Mouse (Mus musculus) forebrain, embryonic 16.5 days (tissue): ENCODE measurements around the gene Tuba8. TPM values are rescaled to one million over a fixed set of nuclear protein-coding genes. Genes with fewer than 3 reads are reported as not detected.

Experiments used
- ATAC-seq: fragments of 200-750 bp; cut with Nextera tagmentation; 2 replicates; pipeline ENCODE4 v1.8.0; 2017; ENCODE audit warnings: mild to moderate bottlenecking, moderate library complexity
- H3K27ac ChIP-seq: fragments of 300-500 bp; sonication (generic); 2 replicates; pipeline ENCODE4 v1.5.1; 2014; ENCODE audit warnings: low read length, control low read depth
- H3K27me3 ChIP-seq: fragments of 300-500 bp; sonication (generic); replicated peaks from 2 replicates; pipeline ENCODE4 v1.6.1; 2014; ENCODE audit warnings: low read length; ENCODE audit not compliant: control insufficient read depth, insufficient read depth
- H3K36me3 ChIP-seq: fragments of 300-500 bp; sonication (generic); 2 replicates; pipeline ENCODE4 v1.6.1; 2014; ENCODE audit not compliant: control insufficient read depth, insufficient read depth
- H3K4me1 ChIP-seq: fragments of 300-500 bp; sonication (generic); replicated peaks from 2 replicates; pipeline ENCODE4 v1.6.1; 2014; ENCODE audit warnings: low read length; ENCODE audit not compliant: control insufficient read depth, insufficient read depth
- H3K4me2 ChIP-seq: fragments of 300-500 bp; sonication (generic); 2 replicates; pipeline ENCODE4 v1.6.1; 2014; ENCODE audit warnings: mild to moderate bottlenecking, low read length, control low read depth
- H3K4me3 ChIP-seq: fragments of 300-500 bp; sonication (generic); replicated peaks from 2 replicates; pipeline ENCODE4 v1.5.1; 2014; ENCODE audit warnings: mild to moderate bottlenecking, low read length, control low read depth
- H3K9ac ChIP-seq: fragments of 300-500 bp; sonication (generic); replicated peaks from 2 replicates; pipeline ENCODE4 v1.6.1; 2014; ENCODE audit warnings: low read depth, low read length, control low read depth
- H3K9me3 ChIP-seq: fragments of 300-500 bp; sonication (generic); 2 replicates; pipeline ENCODE4 v1.6.1; 2016; ENCODE audit warnings: low read length; ENCODE audit not compliant: control insufficient read depth
- WGBS: fragments of 180-500 bp; shearing (Covaris S2); extraction: QIAGEN DNeasy Blood & Tissue Kit; methylation state at CpG from one replicate; pipeline ENCODE4 v1.1.7; 2014; 5-methylcytosine and 5-hydroxymethylcytosine counted together
- polyA plus RNA-seq: library from polyadenylated mRNA; unstranded; fragments of >200 nt; fragmentation: Nextera tagmentation; extraction: Ambion mirVana; gene quantifications from 2 replicates; pipeline ENCODE4 v1.2.1, GENCODE M21; 2015

Gene Tuba8
- polyA plus RNA-seq, 1 experiment from 2014 or later: 0.35 TPM

DNA sequence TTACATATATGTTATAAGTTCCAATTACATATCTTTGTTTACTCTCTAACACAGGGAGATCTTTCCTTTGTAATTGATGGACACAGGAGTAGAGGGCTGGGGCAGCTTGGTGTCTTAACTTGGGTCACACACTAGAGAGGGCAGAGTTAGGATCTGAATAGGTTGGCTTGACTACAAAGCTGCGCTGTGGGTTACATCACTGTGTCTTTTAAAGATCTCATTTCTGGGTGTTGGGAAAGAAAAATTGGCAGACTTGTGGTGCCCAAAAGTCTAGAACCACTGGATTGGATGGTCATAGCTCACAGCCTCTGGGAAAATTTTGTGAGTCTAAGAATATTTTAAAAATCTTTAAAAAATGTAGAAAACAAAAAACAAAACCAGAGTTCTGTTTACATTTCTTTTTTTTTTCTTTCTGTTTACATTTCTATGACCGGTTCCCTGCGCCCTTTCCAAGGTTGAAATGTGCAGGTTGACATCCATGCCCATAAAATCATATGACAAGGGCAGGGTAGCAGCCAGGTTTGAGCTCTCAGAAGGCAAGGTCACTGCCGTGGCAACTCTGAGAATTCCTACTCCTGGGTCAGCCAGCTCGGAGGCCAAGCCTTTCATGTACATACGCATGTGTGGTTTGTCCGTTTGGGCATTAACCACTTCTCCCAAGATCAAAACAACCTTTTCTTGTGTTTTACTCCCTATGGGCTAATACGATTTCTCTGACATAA is 11.5 kb downstream of the Tuba8 start:
- H3K4me3 ChIP-seq: no peak overlapping the region
- no peak for ATAC-seq
- no peaks in the 10 kb centered on the region for H3K36me3 ChIP-seq
- no peak overlapping the region for H3K27ac ChIP-seq
- no peaks in the 10 kb centered on the region for H3K27me3 ChIP-seq
- no peak overlapping the region for H3K9ac ChIP-seq
- no peak overlapping the region for H3K4me2 ChIP-seq
- 89% methylated on average over 8 of the region's 8 CpGs for WGBS
- no peaks in the 10 kb centered on the region for H3K9me3 ChIP-seq
- H3K4me1 ChIP-seq: no peaks in the 10 kb centered on the region

DNA sequence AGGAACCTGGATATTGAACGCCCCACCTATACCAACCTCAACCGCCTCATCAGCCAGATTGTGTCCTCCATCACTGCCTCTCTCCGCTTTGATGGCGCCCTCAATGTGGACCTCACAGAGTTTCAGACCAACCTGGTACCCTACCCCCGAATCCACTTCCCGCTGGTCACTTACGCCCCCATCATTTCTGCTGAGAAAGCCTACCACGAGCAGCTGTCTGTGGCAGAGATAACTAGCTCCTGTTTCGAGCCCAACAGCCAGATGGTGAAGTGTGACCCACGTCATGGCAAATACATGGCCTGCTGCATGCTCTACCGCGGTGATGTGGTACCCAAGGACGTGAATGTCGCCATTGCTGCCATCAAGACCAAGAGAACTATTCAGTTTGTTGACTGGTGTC is 12.5 kb downstream of the Tuba8 start:
- Histone ChIP-seq H3K4me2 (no peak overlapping the region), H3K27ac (no peak overlapping the region), H3K9ac (no peak overlapping the region), H3K36me3 (no peaks in the 10 kb centered on the region), H3K4me1 (no peaks in the 10 kb centered on the region), H3K4me3 (no peak overlapping the region), H3K27me3 (no peaks in the 10 kb centered on the region), H3K9me3 (no peaks in the 10 kb centered on the region)
- no peak for ATAC-seq
- 94% methylated on average over 14 of the region's 14 CpGs for WGBS

DNA sequence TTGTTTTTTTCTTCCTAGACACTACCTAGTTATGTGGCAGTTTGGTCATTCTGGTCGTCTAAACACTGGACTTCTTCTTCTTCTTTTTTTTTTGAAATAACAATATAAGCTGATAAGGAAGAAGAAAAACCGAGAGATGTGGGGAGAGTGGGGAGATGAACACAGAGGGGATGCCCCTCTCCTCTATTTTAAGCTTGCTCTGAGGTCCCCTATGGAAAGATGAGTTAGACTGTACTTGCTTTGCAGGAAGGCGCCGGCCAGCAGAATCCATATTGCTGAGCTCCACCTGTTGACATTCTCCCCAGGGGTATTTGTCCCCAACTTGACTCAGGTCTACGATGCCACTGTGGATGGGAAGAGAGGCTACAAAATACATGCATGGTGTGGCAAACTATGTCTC is 13.6 kb downstream of the Tuba8 start:
- 75% methylated on average over 5 of the region's 5 CpGs for WGBS
- no peak overlapping the region for H3K4me3 ChIP-seq
- ATAC-seq: no peak

DNA sequence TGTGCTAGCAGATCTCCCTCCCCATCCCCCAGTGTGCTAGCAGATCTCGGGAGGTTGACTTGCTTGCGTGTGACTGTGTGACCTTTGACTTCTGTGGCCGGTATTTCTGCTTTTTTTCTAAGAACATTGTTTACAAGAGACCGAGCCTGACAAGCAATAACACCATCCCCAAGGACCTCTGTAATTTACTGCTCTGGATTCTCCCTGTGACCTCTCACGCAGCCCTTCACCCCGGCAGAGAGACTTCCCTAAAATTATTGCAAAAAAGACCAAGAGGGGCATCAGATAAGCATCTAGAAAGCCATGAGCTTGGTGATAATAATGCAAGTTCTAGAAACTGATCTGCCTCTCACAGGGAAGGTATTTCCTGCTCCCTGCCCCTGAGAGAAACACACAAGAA is 14.5 kb downstream of the Tuba8 start:
- no peaks in the 10 kb centered on the region for H3K27me3 ChIP-seq
- H3K36me3 ChIP-seq: no peaks in the 10 kb centered on the region
- no peak overlapping the region for H3K27ac ChIP-seq
- no peak for ATAC-seq
- no peaks in the 10 kb centered on the region for H3K9me3 ChIP-seq
- H3K4me1 ChIP-seq: no peaks in the 10 kb centered on the region
- H3K4me2 ChIP-seq: no peak overlapping the region
- 60% methylated on average over 6 of the region's 6 CpGs for WGBS
- no peak overlapping the region for H3K9ac ChIP-seq
- H3K4me3 ChIP-seq: no peak overlapping the region

More for the DNA sequence above, 13.6 kb downstream of the Tuba8 start:
- Histone ChIP-seq H3K9ac (no peak overlapping the region), H3K4me1 (no peaks in the 10 kb centered on the region), H3K27me3 (no peaks in the 10 kb centered on the region), H3K36me3 (no peaks in the 10 kb centered on the region), H3K4me2 (no peak overlapping the region), H3K27ac (no peak overlapping the region), H3K9me3 (no peaks in the 10 kb centered on the region)

DNA sequence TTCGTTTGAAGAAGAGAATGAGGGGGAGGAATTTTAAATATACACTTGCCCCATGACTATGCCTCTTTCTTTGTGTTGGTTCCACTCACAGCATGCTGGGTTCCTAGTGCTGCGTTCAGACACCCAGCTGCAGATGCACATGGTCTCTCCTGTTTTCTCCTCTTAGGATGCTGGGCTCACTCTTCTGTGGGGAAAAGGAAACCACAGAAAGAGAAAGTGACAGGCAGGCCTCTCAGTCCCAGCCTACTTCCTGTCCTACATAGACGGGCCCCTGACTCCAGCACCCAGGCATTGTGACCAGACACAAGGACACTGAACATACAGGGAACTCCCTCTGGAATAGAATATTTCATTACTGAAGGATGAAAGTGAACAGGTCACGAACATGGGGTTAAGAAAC is 15.5 kb downstream of the Tuba8 start:
- ATAC-seq: no peak
- Histone ChIP-seq H3K4me3 (no peak overlapping the region), H3K9me3 (no peaks in the 10 kb centered on the region), H3K27me3 (no peaks in the 10 kb centered on the region), H3K36me3 (no peaks in the 10 kb centered on the region), H3K4me2 (no peak overlapping the region), H3K4me1 (no peaks in the 10 kb centered on the region), H3K9ac (no peak overlapping the region), H3K27ac (no peak overlapping the region)
- 67% methylated on average over 4 of the region's 4 CpGs for WGBS

DNA sequence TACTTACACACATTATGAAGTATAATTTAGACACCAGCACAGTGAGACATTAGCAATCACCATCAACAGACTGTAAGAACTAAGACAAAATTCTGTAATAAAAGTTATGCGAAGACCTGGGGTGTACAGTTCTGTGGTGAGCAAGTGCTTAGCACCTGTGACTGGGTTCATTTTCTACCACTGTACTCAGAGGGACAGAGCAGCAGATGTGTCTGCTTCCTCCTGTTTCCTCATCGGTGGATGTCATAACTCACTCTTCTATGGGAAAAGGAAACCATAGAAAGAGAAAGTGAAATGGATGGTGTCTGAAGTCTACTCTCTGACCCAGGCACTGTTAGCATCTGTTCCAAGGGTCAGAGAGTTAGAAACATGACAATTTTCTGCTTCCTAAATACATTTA is 16.2 kb downstream of the Tuba8 start:
- Histone ChIP-seq H3K27me3 (no peaks in the 10 kb centered on the region), H3K4me2 (no peak overlapping the region), H3K9ac (no peak overlapping the region), H3K4me1 (no peaks in the 10 kb centered on the region), H3K9me3 (no peaks in the 10 kb centered on the region), H3K36me3 (no peaks in the 10 kb centered on the region), H3K27ac (no peak overlapping the region), H3K4me3 (no peak overlapping the region)
- no peak for ATAC-seq
- WGBS: 98% methylated on average over 2 of the region's 2 CpGs

DNA sequence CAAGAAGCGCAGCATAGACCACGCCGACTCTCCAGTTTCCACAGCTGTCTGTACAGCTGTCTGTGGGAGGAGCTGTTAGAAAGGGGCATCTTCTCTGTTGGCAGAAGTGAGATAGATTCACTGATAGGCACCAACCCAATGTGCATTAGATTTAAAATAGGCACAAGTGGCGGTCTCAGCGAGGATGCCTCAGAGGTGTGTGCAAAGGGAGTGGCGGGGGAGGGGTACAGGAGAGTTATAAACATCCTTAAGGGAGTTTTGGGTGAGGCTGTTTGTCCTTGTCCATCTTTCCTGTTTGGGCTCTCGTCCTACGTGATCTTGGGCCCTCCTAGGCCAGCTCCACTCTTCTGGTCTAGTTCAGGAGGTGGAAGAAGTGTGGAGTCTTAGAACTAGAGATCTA is 17.9 kb downstream of the Tuba8 start:
- Histone ChIP-seq H3K4me2 (no peak overlapping the region), H3K9me3 (no peaks in the 10 kb centered on the region), H3K27ac (no peak overlapping the region), H3K9ac (no peak overlapping the region), H3K27me3 (no peaks in the 10 kb centered on the region), H3K36me3 (no peaks in the 10 kb centered on the region), H3K4me1 (no peaks in the 10 kb centered on the region), H3K4me3 (no peak overlapping the region)
- no peak for ATAC-seq
- WGBS: 78% methylated on average over 8 of the region's 8 CpGs

DNA sequence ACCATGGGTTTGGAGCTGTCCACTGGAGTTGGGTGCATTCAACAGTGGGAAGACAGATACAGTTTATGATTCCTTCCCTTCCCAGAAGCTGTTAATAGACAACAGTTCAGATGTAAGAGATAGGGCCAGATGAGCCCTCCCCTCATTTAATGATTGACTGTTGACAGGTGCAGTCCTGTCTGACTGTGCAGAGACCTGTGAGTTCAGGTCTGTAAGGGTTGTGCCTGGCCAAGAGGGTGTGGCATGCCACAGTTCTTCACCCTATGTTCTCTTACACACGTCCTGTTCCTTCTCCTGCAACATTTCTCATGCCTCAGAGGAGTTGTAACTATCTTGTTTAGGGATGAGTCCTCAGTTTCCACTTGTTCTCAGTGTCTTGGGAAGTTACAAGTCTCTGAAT is 22.2 kb downstream of the Tuba8 start:
- Histone ChIP-seq H3K4me3 (no peak overlapping the region), H3K4me1 (no peaks in the 10 kb centered on the region), H3K27ac (no peak overlapping the region), H3K27me3 (no peaks in the 10 kb centered on the region), H3K9me3 (no peaks in the 10 kb centered on the region), H3K4me2 (no peak overlapping the region), H3K9ac (no peak overlapping the region), H3K36me3 (no peaks in the 10 kb centered on the region)
- WGBS: 69% methylated on average over 1 of the region's 1 CpGs
- ATAC-seq: no peak

DNA sequence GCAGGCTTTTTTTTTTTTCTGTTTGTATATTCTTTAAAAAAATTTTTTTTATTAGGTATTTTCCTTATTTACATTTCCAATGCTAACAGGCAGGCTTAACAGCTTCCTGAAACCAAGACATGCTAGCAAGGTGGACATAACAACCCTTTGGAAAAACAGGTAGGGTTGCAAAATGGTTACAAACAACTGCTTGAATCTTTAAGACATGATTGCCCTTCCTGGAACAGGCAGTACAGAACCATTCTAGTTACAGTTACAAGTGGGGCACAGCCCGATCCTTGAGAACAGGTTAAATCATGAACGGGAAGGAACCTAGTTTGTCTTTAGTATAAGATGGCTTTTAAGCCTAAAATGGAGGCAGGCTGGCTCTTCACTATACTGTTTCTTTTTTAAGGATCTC is 25.9 kb downstream of the Tuba8 start:
- Histone ChIP-seq H3K9ac (no peak overlapping the region), H3K4me2 (no peak overlapping the region), H3K27ac (no peak overlapping the region), H3K36me3 (no peaks in the 10 kb centered on the region), H3K27me3 (no peaks in the 10 kb centered on the region), H3K4me3 (no peak overlapping the region), H3K4me1 (no peaks in the 10 kb centered on the region), H3K9me3 (no peaks in the 10 kb centered on the region)
- WGBS: 93% methylated on average over 2 of the region's 2 CpGs
- ATAC-seq: no peak

DNA sequence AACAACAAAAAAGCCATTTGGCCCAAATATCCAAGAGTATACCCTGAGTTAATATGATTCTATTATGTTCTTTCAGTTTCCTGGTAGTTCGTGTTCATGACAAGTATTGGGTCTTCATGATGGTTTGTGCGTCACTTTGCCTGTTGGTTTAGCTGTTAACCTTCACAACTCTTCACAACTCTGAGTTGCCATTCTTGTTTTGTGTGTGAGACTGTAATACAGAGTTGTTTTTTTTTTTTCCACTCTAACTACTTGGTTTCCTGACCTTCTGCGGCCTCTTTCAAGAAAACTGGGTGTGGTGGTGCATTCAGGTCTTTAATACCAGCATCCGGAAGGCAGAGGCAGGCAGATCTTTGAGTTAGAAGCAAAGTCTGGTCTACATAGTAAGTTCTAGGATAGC is 27.7 kb downstream of the Tuba8 start:
- Histone ChIP-seq H3K27ac (no peak overlapping the region), H3K4me2 (no peak overlapping the region), H3K4me1 (no peaks in the 10 kb centered on the region), H3K4me3 (no peak overlapping the region), H3K36me3 (no peaks in the 10 kb centered on the region), H3K9me3 (no peaks in the 10 kb centered on the region), H3K27me3 (no peaks in the 10 kb centered on the region), H3K9ac (no peak overlapping the region)
- 95% methylated on average over 4 of the region's 4 CpGs for WGBS
- ATAC-seq: no peak
